Mouse (Mus musculus): ENCODE results near the gene Faf1.

DNA sequence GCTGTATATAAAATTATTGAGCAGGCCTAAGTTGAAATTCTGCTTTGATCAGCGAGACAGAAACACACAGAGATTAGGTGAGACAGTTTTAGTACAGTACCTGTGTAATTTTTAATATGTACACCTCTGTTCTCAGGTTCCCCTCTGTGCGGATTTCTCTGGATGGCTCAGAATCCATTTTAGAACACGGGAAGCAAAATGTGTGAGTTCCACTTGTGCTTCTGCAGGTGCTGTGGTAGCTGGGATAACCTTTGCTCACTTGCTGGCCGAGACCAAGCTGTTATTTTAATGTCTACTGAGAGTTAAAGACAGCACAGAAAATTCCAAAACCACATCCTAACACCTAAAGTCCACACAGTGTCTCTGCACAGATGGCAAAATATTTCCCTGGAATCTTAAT lies 20.1 kb upstream of the Faf1 start:
- TF ChIP-seq CTCF (IDR thresholded peaks at IDR 0.05; ENCODE audit: borderline replicate concordance, control insufficient read depth, extremely low read depth, insufficient read depth, low read length, poor library complexity): no peak
- TF ChIP-seq POLR2A (IDR thresholded peaks at IDR 0.05; ENCODE audit: control insufficient read depth, extremely low read depth, insufficient read depth, low read length, poor library complexity): no peak
